Mouse (Mus musculus) central nervous system, embryonic 18 days (tissue): ENCODE measurements around the gene Trim12c. TPM values are rescaled to one million over a fixed set of nuclear protein-coding genes. Genes with fewer than 3 reads are reported as not detected.

Source experiments
- polyA plus RNA-seq: library from polyadenylated mRNA; depleted of rRNA; stranded (reverse); fragments of >200 nt; gene quantifications from 2 replicates; pipeline ENCODE4 v1.2.3, GENCODE M21; 2012; rRNA removed

Gene Trim12c
- polyA plus RNA-seq = 1.7 and 1.9 TPM in 2 replicates

GRCm38 (mm10) chr7:104352717-104353599, at the start of gene Trim12c:
Gene Trim12c, minus strand, starts transcription at chr7:104353362.

GRCm38 (mm10) chr7:104400698-104401097, 47.5 kb upstream of the Trim12c start, which contains the start of gene Trim30c:
Gene Trim30c, minus strand, starts transcription at chr7:104400837.

GRCm38 (mm10) chr7:104369736-104370414, 16.7 kb upstream of the Trim12c start, which contains the start of gene Trim30b:
Gene Trim30b, minus strand, starts transcription at chr7:104369884.

GRCm38 (mm10) chr7:104329171-104329570, 24.0 kb downstream of the Trim12c start, which contains the start of gene Trim34b:
Gene Trim34b, plus strand, starts transcription at chr7:104329471.

GRCm38 (mm10) chr7:104315369-104316080, 37.6 kb downstream of the Trim12c start, which contains the start of gene Trim12a:
Gene Trim12a, minus strand, starts transcription at chr7:104315466.

Other genes with a start within 250 kb of the Trim12c start
- gene Olfr646, start 248.5 kb downstream of the Trim12c start, polyA plus RNA-seq = not detected in 2 replicates
- not detected in 2 replicates for gene Ubqln5, start 223.5 kb downstream of the Trim12c start, polyA plus RNA-seq
- gene Olfr643, start 216.0 kb downstream of the Trim12c start, polyA plus RNA-seq = not detected in 2 replicates
- gene Ubqln3, start 210.1 kb downstream of the Trim12c start, polyA plus RNA-seq = not detected in 2 replicates
- gene Ubqlnl, start 202.8 kb downstream of the Trim12c start, polyA plus RNA-seq = not detected in 2 replicates
- 0.17 TPM in 1 of 2 replicates, not detected in the other for gene Olfm5, start 188.5 kb downstream of the Trim12c start, polyA plus RNA-seq
- gene Olfr648, start 170.0 kb downstream of the Trim12c start, polyA plus RNA-seq = 0.17 and 0.18 TPM in 2 replicates
- gene Olfr649, start 157.4 kb downstream of the Trim12c start, polyA plus RNA-seq = not detected in 2 replicates
- gene Trim6, start 134.6 kb downstream of the Trim12c start, polyA plus RNA-seq = 0.39 and 0.59 TPM in 2 replicates
- 2.1 and 3.1 TPM in 2 replicates for gene Trim34a, start 108.9 kb downstream of the Trim12c start, polyA plus RNA-seq
- gene Trim5, start 65.3 kb downstream of the Trim12c start, polyA plus RNA-seq = 0.16 and 0.21 TPM in 2 replicates
- 2.9 and 3.8 TPM in 2 replicates for gene Trim12a, start 37.9 kb downstream of the Trim12c start, polyA plus RNA-seq
- gene Trim34b, start 23.9 kb downstream of the Trim12c start, polyA plus RNA-seq = 0.04 TPM in 1 of 2 replicates, not detected in the other
- 0.05 TPM in 1 of 2 replicates, not detected in the other for gene Trim30b, start 16.5 kb upstream of the Trim12c start, polyA plus RNA-seq
- 0.05 and 0.08 TPM in 2 replicates for gene Trim30c, start 47.5 kb upstream of the Trim12c start, polyA plus RNA-seq
- gene Trim30a, start 111.8 kb upstream of the Trim12c start, polyA plus RNA-seq = 1.3 and 1.9 TPM in 2 replicates
- gene Trim30d, start 154.5 kb upstream of the Trim12c start, polyA plus RNA-seq = 0.74 and 0.91 TPM in 2 replicates
- gene Olfr651, start 196.8 kb upstream of the Trim12c start, polyA plus RNA-seq = not detected in 2 replicates
- gene Olfr652, start 207.5 kb upstream of the Trim12c start, polyA plus RNA-seq = not detected in 2 replicates
- not detected in 2 replicates for gene Olfr653, start 224.0 kb upstream of the Trim12c start, polyA plus RNA-seq
- not detected in 2 replicates for gene Olfr654, start 233.7 kb upstream of the Trim12c start, polyA plus RNA-seq
- 0.10 TPM in 1 of 2 replicates, not detected in the other for gene Olfr655, start 248.4 kb upstream of the Trim12c start, polyA plus RNA-seq